Mouse (Mus musculus) adrenal gland, adult 18-20 months (tissue): ENCODE results near the gene Stat5b. TPM values are rescaled to one million over a fixed set of nuclear protein-coding genes. Genes with fewer than 3 reads are reported as not detected.
A peak's percentile ranks its signal among the peaks of the same experiment; 100 is the strongest.

ENCODE experiments used
- DNase-seq, 2 experiments: peaks; one replicate each; pipeline ENCODE4 v3.0.0; 2021 to 2022; ENCODE audit warnings: low spot score in 2 of 2
- total RNA-seq, 2 experiments: library from RNA; stranded (reverse); gene quantifications; 1 replicate in 1 of 2; 2 replicates in 1 of 2; pipeline ENCODE4 v1.2.3; 2021

Stat5b gene
- total RNA-seq, 2 experiments from 2014 or later, result 40.1 to 74.3 TPM

- no peak for DNase-seq
These were observed 7.4 kb downstream of the Stat5b start for GRCm38 (mm10) chr11:100843070-100843669.

- DNase-seq, result no peak
These were observed 8.5 kb downstream of the Stat5b start for GRCm38 (mm10) chr11:100842025-100842424.

- DNase-seq, result no peak
These were observed 9.7 kb downstream of the Stat5b start for GRCm38 (mm10) chr11:100840866-100841265.

DNA sequence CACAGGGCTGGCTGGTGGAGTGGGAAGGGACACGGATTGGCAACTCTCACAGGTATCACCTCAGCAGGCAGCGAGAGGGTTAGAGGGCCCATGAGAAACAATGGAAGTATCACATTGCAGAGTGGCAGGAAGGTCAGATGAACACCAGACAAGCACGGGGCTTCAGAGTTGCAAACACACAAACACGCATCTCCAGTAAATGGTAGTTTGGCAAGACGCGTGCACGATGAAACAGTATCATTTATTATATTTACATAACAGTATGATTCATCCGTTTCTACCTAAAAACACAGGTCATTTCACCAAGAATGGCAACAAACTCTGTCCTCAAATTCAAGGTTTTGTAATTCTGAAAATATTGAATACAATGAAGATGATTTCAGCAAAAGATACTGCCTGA is 11.0 kb downstream of the Stat5b start:
- no peak for DNase-seq

GRCm38 (mm10) chr11:100838894-100839293 is 11.6 kb downstream of the Stat5b start:
- no peak for DNase-seq

DNA sequence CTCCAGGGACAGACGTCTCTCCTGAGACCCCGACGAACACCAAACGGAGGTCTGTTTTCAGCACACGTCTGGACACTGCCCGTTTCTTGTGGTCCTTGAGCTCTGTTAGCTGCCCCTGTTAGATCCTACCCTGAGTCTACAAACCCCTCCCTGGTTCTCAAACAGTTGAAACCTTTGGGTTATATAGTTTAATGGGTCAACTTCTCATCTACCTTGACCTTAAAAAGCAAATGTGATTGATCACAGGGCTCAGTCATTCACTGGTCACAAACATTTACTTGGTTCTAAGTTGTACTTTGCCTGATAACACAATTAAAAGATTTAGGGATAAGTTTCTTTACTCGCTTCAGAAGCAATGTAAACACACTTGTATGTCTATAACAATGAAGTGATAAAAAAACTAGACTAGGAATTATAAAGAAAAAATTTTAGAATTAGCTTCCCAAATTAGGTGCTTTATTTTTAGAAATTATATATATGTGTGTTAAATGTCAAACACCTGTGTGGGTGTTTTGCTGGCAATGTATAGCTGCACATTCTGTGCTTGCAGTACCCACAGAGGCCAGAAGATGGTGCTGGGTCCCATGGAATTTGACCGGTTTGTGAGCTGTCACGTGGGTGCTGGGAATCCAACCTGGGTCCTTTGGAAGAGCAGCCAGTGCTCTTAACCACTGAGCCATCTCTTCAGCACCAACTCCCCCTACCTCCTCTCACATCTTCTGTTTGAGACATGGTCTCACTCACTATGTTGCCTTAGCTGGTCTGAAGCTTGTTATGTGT is 13.4 kb downstream of the Stat5b start:
- no peak for DNase-seq

DNA sequence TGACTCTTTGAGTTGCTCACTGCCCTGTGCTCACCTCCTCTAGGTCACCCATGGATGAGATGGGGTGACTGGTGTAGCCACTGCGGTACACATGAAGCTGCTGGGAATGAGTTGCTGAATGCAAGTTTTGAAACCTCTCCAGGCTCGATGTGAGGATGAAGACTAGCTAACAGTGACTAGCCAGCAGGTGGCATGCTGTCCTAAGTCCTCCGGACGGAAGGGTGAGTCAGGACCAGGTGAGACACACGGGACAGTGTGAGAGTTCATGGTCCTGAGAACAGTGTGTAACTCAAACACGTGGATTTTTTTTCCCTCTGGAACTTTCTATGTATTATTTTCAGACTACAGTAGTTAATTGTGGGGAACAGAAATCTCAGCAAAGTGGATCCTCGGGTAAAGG is 17.1 kb downstream of the Stat5b start:
- no peak for DNase-seq

DNA sequence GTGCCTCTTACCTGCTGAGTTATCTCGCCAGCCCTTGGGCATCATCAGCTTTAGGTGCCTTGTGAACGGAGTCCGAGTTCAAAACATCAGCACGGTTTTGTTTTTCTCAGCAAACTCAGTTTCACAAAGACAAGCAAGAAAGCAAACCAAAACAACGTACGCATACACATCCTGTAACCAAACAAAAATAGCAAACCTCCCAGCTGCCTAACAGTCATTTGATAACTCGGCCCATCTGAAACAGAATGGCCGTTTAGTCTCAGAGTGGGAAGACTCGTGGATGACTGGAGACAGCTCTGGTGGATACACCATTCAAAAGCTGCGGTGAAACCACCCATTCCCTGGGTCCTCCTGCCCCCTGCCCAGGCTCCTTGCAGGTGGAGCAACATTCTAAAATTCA is 19.1 kb downstream of the Stat5b start:
- DNase-seq, result no peak

GRCm38 (mm10) chr11:100829691-100830090 is 20.8 kb downstream of the Stat5b start:
- DNase-seq, result no peak

DNA sequence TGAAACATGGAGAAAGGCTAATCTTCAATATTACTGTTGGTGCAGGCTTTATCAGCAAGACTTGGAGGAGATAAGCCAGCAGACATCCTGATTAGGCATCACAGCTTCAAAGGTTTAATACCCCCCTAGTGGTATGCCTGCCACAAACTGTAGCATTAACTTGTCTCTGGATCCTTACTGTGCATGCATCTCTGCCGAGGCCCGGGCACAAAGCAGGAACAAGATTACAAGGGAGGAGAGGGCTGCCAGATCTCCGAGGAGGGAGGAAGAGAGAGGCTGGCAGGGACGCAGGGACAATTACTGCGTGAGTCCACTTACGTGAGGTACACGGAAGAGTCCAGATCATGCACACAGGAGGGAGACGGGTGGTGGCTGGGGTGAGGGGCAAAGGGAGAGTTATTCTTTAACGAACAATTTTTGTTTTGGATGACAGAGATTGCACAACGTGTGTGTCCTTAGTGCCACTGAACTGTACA is 21.8 kb downstream of the Stat5b start:
- no peak for DNase-seq

GRCm38 (mm10) chr11:100826161-100826866 is 24.2 kb downstream of the Stat5b start:
- DNase-seq, result no peak

- DNase-seq, result no peak
These were observed 25.1 kb downstream of the Stat5b start for GRCm38 (mm10) chr11:100825451-100825850.

DNA sequence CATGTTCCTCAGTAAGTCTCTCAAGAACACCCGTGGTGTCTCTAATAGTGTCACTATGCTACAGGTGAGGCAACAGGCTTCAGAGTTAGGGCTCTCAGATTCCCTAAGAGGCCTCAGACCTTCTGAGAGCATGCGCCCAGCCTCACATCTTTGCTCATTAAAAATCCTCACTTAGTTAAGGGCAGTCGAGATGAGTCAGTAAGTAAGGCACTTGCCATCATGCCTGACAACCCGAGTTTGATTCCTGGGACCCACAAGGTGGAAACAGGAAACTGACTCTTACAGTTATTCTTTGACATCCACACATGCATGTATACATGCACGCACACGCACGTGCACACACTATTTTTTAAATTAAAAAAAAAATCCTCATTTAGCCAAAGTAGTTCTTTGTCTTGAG is 26.0 kb downstream of the Stat5b start:
- no peak for DNase-seq

DNA sequence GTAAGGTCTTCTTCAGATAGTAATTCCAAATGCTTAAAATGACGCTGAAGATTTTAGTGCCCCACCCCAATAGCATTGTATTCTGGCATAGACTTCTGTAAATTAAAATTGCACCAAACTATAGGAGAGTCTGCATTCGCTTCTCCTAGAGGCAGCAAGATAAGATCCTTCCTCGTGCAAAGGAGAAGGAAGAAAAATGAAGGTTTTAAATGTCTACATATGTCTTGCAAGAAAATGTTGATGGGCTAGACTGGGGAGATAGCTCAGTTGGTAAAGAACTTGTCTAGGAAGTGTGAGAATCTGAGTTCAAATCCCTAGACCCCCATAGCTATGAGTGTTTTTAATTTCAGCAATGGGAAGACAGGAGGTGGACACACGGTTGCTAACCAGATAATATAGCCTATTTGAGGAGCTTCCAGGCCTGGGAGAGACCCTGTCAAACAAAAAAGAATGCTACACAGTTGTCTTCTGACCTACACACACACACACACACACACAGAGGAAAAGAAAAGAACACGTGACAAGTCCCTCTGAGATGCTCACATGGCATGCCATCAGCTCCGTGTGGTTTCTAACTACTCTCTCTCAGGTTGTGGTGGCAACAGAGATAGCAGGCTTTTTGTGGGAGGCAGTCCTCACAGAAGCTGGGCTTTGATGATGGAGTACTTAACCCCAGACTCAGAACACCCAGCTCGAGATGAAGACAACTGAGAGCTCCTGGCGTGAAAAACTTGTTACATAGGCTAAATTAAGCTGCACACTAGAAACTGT is 26.8 kb downstream of the Stat5b start:
- DNase-seq, result no peak

DNA sequence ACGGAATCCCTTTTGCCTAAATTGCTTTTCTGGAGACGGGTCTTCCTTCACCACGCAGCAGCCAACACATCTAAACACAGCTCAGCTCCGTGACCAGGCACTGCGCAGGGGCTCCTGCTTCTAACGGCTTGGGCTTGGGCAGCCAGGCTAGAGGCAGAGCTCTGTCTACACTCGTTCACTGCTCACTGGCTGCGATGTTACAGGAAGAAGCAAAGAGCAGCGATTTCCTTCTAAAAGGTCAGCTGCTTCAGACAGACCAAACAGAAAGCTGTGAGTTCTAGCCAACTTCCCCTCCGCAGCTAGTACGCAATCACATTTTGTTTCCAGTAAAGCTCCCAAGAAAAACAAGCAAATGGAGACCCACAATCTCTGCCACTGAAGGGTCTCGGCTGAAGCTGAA is 28.2 kb downstream of the Stat5b start:
- DNase-seq, result peak; percentile 37 to 50

- DNase-seq, result no peak
These were observed 28.8 kb downstream of the Stat5b start for GRCm38 (mm10) chr11:100821605-100822220.

DNA sequence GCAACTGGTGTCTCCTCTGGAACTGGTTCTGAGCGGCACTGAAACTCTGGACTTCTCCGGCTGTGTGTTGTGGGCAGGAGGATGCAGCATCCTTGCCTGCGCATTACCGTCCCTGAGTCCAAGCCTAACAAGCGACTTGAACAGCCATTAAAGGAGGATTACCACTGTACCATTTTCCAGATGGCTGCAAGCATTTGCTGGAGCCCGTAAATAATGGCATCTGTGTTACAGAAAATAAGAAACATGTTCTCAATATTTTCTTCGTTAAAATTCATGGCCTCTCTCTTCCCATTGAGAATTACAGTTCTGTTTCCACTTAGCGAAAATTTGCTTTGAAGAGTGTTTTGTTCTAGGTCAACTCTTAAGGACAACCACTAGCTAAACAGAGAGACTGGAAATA is 30.5 kb downstream of the Stat5b start:
- no peak for DNase-seq

- no peak for DNase-seq
These were observed 30.9 kb downstream of the Stat5b start for GRCm38 (mm10) chr11:100819626-100820025.

- no peak for DNase-seq
These were observed 31.5 kb downstream of the Stat5b start for GRCm38 (mm10) chr11:100819048-100819447.

DNA sequence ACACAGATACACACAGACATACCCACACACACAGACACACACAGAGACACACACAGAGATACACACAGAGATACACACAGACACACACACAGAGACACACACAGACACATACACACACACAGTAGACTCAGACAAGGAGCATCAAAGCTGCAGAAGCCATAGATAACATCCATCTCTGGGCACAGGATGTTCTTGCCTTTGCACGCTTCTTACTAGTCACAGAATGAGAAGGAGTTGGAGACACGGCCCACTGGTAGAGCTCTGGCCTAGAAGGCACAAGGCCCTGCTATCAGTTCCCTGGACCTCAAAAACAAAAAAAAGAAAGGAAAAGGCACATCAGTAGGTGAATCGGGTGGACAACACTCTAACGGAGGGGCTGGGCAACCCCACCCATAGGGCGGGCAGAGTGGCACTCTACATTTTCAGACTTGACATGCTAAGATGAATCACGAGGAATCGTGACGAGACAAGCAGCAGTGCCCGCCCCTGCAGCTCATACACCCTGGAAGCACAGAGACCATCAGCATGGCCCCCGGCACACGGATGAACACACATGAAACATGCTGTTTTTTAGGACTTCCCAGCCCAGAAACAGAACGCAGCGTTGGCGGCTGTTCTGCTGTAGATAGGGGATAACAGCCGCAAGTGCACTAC is 32.0 kb downstream of the Stat5b start:
- DNase-seq, result no peak
